Mouse (Mus musculus): ENCODE data around the gene Sacs. TPM values are rescaled to one million over a fixed set of nuclear protein-coding genes. Genes with fewer than 3 reads are reported as not detected.
"Not testable (repeated sequence)": the region's sequence is repeated elsewhere in the genome, so short reads cannot be mapped to it uniquely, and the experiment has no call there.

The Sacs gene
- polyA plus RNA-seq, 1 experiment from 2014 or later = 4.0 TPM

DNA sequence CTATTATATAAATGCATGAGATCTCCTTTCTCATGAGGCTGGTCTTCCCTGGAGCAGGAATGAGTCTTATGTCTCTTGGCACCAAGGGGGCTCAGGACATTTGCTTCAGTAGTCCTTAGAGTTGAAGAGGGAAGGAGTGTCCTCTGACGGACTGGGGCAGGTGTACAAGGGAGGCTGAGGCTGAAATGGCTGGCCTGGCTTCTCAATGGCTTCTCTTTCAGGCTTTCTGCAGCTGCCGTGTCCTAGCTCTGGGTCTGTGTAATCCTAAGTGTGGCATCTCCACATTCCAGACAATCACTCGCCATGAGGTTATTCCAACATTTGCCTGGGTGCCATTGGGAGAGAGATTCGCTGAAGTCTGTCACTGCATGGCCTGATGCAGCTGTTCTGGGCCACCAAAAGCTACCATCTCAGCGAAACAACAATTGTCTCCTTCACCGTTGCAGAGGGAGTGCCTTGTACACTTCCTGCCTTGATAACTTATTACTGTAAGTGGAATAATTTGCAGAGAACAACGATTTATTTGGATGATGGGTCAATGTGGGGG is 9.2 kb upstream of the Sacs start:
- peaks cover 8% of the 10 kb centered on the region for H3K4me1 ChIP-seq (replicated peaks)
- 57% methylated on average over 7 of the region's 7 CpGs for WGBS
- no peaks in the 10 kb centered on the region for H3K36me3 ChIP-seq
- H3K27ac ChIP-seq = no peak overlapping the region
- no peak overlapping the region for H3K4me2 ChIP-seq
- no peaks in the 10 kb centered on the region for H3K9me3 ChIP-seq (replicated peaks)
- H3K4me3 ChIP-seq = no peak overlapping the region
- H3K27me3 ChIP-seq = no peaks in the 10 kb centered on the region
- ATAC-seq (replicated peaks; ENCODE audit: insufficient number of reproducible peaks, insufficient read depth, low FRiP score, low read depth) = no peak
- H3K9ac ChIP-seq = no peak overlapping the region

DNA sequence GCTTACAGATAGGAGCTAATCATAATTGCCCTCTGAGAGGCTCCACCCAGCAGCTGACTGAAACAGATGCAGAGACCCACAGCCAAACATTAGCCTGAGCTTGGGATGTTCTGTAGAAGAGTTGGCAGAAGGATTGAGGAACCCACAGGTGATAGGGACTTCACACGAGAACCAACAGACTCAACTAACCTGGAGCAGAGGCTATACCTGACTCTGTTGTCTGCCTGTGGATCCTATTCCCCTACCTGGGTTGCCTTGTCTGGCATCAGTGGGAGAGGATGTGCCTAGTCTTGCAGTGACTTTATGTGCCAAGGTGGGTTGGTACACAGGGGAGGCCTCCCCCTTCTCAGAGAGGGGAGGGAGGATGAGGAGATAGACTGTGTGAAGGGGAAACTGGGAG is 5.7 kb upstream of the Sacs start:
- H3K36me3 ChIP-seq = no peaks in the 10 kb centered on the region
- H3K4me3 ChIP-seq = no peak overlapping the region
- no peaks in the 10 kb centered on the region for H3K27me3 ChIP-seq
- no peak overlapping the region for H3K9ac ChIP-seq
- WGBS = 84% methylated on average over 1 of the region's 1 CpGs
- no peak for ATAC-seq (replicated peaks; ENCODE audit: insufficient number of reproducible peaks, insufficient read depth, low FRiP score, low read depth)
- no peaks in the 10 kb centered on the region for H3K9me3 ChIP-seq (replicated peaks)
- no peaks in the 10 kb centered on the region for H3K4me1 ChIP-seq (replicated peaks)
- no peak overlapping the region for H3K27ac ChIP-seq
- H3K4me2 ChIP-seq = no peak overlapping the region

DNA sequence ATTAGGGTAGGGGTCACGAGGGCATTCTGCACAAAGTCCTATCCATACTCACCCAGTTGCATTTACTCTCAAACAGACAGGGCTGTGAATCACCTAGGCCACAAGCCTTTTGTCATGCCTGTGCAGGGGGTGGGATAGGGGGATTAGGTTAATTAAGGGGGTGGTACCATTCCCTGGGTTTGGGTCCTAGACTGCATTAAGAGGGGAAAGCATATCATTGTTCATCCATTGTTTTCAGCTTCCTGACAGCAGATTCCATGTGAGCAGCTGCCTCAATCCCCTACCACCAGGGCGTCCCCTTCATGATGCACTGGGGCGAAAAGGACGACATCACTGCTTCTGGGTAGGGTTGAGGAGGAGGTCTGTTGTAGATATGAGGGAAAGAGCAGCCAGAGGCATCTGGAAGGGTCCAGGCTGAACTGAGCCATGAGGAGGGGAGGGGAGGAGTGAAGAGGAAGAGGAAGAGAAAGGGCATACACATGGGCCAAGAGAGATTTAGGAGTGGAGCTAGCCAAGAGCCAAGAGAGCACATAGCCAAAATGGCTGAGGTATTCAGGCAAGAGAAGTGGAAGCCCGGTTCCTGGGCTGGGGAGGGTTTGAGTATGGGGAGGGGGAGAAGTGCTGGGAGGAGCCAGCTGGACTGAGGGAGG is 3.8 kb upstream of the Sacs start:
- Histone ChIP-seq H3K4me3 (no peak overlapping the region), H3K27ac (no peak overlapping the region), H3K9ac (no peak overlapping the region), H3K36me3 (no peaks in the 10 kb centered on the region), H3K9me3 (replicated peaks) (no peaks in the 10 kb centered on the region), H3K4me2 (no peak overlapping the region), H3K27me3 (0 out of 2 replicates have a peak, but pooled peaks cover 2% of the 10 kb centered on the region), H3K4me1 (replicated peaks) (peaks cover 5% of the 10 kb centered on the region; the same call in 1 of the 2 replicates)
- WGBS = 66% methylated on average over 5 of the region's 5 CpGs
- ATAC-seq (replicated peaks; ENCODE audit: insufficient number of reproducible peaks, insufficient read depth, low FRiP score, low read depth) = no peak

DNA sequence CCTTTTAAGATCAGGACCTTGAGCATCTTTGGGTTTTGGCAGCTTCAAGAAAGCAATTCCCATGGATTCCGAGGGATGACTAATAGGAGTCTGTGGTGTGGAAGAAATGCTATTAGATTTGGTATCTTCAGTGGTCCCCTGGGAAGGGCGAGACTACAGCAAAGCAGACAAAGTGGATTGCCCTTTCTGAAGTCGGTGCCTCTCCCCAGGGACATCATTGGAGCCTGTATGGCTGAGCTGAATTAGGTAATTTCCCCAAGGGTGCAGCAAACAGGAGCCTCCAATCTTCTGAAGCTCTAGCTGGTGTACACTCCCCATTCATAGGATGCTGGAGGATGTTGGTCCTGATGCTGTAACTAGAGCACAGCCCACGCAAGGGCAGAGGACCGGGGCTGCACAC is 847 bp upstream of the Sacs start:
- no peak overlapping the region for H3K4me2 ChIP-seq
- no peaks in the 10 kb centered on the region for H3K36me3 ChIP-seq
- H3K27me3 ChIP-seq = 0 out of 2 replicates have a peak, but pooled peaks cover 3% of the 10 kb centered on the region
- H3K9ac ChIP-seq = no peak overlapping the region
- no peak overlapping the region for H3K4me3 ChIP-seq
- ATAC-seq (replicated peaks; ENCODE audit: insufficient number of reproducible peaks, insufficient read depth, low FRiP score, low read depth) = no peak
- no peak overlapping the region for H3K27ac ChIP-seq
- WGBS = 76% methylated on average over 5 of the region's 5 CpGs
- H3K9me3 ChIP-seq (replicated peaks) = no peaks in the 10 kb centered on the region
- H3K4me1 ChIP-seq (replicated peaks) = peaks cover 9% of the 10 kb centered on the region; the same call in 1 of the 2 replicates

GRCm38 (mm10) chr14:61138727-61139067 is 440 bp downstream of the Sacs start:
- ATAC-seq (replicated peaks; ENCODE audit: insufficient number of reproducible peaks, insufficient read depth, low FRiP score, low read depth) = no peak
- Histone ChIP-seq H3K27me3 (0 out of 2 replicates have a peak, but pooled peaks cover 3% of the 10 kb centered on the region), H3K4me3 (peak overlapping the region; percentile 59), H3K9me3 (replicated peaks) (no peaks in the 10 kb centered on the region), H3K4me2 (peak overlapping the region; percentile 70), H3K4me1 (replicated peaks) (peaks cover 9% of the 10 kb centered on the region; the same call in 1 of the 2 replicates), H3K27ac (peak overlapping the region; percentile 20), H3K9ac (peak overlapping the region; percentile 53), H3K36me3 (no peaks in the 10 kb centered on the region)
- 22% methylated on average over 8 of the region's 8 CpGs for WGBS

- Histone ChIP-seq H3K27me3 (0 out of 2 replicates have a peak, but pooled peaks cover 3% of the 10 kb centered on the region), H3K36me3 (no peaks in the 10 kb centered on the region), H3K4me1 (replicated peaks) (peaks cover 8% of the 10 kb centered on the region; the same call in 1 of the 2 replicates), H3K9ac (no peak overlapping the region), H3K27ac (no peak overlapping the region), H3K9me3 (replicated peaks) (no peaks in the 10 kb centered on the region), H3K4me2 (no peak overlapping the region), H3K4me3 (no peak overlapping the region)
- WGBS = 82% methylated on average over 8 of the region's 8 CpGs
- ATAC-seq (replicated peaks; ENCODE audit: insufficient number of reproducible peaks, insufficient read depth, low FRiP score, low read depth) = no peak
These were observed 5.1 kb downstream of the Sacs start for GRCm38 (mm10) chr14:61143358-61143757.

- no peak overlapping the region for H3K4me2 ChIP-seq
These were observed 5.6 kb downstream of the Sacs start for GRCm38 (mm10) chr14:61143869-61144268.

DNA sequence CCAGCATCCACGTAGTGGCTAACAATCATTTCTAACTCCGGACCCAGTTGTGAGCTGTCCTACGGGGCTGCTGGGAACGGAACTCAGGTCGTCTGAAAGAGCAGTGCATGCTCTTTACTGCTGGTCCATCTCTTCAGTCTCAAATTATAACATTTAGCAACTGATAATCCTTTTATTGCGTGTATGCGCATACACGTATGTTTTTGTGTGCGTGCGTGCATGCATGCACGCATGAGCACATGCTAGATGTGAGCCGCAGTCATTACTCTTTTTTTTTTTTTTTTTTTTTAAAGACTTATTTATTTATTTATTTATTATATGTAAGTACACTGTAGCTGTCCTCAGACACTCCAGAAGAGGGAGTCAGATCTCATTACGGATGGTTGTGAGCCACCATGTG is 12.2 kb downstream of the Sacs start:
- not testable (repeated sequence) for H3K27me3 ChIP-seq; H3K27ac ChIP-seq; H3K9ac ChIP-seq; H3K9me3 ChIP-seq (replicated peaks); H3K36me3 ChIP-seq; ATAC-seq (replicated peaks; ENCODE audit: insufficient number of reproducible peaks, insufficient read depth, low FRiP score, low read depth); H3K4me1 ChIP-seq (replicated peaks); H3K4me3 ChIP-seq; H3K4me2 ChIP-seq
- WGBS = 89% methylated on average over 12 of the region's 13 CpGs

More at GRCm38 (mm10) chr14:61143869-61144268, 5.6 kb downstream of the Sacs start:
- peaks cover 4% of the 10 kb centered on the region; the same call in 1 of the 2 replicates for H3K4me1 ChIP-seq (replicated peaks)
- H3K27ac ChIP-seq = no peak overlapping the region
- no peaks in the 10 kb centered on the region for H3K9me3 ChIP-seq (replicated peaks)
- 41% methylated on average over 11 of the region's 11 CpGs for WGBS
- no peaks in the 10 kb centered on the region for H3K36me3 ChIP-seq
- H3K4me3 ChIP-seq = no peak overlapping the region
- 0 out of 2 replicates have a peak, but pooled peaks cover 3% of the 10 kb centered on the region for H3K27me3 ChIP-seq
- H3K9ac ChIP-seq = no peak overlapping the region
- no peak for ATAC-seq (replicated peaks; ENCODE audit: insufficient number of reproducible peaks, insufficient read depth, low FRiP score, low read depth)

DNA sequence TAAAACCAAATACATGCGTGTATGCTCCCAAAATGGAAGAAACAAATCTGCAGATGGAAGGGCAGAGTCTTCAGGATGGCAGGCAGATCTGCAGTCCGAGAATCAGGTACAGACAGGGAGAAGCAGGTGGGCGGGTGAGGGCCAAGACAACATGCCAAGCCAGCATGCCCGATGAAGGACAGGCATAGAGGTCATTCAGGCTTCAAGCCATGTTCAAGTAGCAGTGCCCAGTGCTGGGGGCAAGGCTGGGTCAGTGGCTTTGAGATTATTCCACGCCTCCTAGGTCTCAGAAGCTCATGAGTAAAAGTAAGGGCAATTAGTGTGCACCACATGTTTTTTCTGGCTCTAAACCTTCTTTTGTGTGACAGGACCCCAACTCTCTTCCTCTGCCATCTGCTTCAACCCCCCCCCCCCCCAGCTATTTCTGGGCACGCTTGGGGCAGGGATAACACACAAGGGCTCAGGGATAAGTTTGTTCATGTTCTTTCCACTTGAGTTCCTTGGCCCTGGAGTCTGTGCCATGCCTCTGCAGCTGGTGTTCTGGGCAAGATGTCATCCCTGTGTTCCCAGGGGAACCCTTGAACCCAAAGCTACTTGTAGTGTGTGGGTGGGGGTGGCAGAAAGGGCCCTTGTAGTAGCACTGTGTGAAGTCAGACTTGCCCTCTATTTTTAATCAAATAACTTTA is 16.8 kb downstream of the Sacs start:
- Histone ChIP-seq H3K4me2 (no peak overlapping the region), H3K9me3 (replicated peaks) (no peaks in the 10 kb centered on the region), H3K9ac (no peak overlapping the region), H3K4me3 (no peak overlapping the region), H3K27ac (no peak overlapping the region), H3K4me1 (replicated peaks) (peaks cover 11% of the 10 kb centered on the region), H3K36me3 (no peaks in the 10 kb centered on the region), H3K27me3 (no peaks in the 10 kb centered on the region)
- 75% methylated on average over 6 of the region's 6 CpGs for WGBS
- no peak for ATAC-seq (replicated peaks; ENCODE audit: insufficient number of reproducible peaks, insufficient read depth, low FRiP score, low read depth)

- Histone ChIP-seq H3K4me3 (no peak overlapping the region), H3K9me3 (replicated peaks) (no peaks in the 10 kb centered on the region), H3K9ac (no peak overlapping the region), H3K4me2 (no peak overlapping the region), H3K27me3 (no peaks in the 10 kb centered on the region), H3K27ac (peak overlapping the region; percentile 1; the same call in 1 of the 2 replicates), H3K36me3 (no peaks in the 10 kb centered on the region), H3K4me1 (replicated peaks) (peaks cover 16% of the 10 kb centered on the region)
- ATAC-seq (replicated peaks; ENCODE audit: insufficient number of reproducible peaks, insufficient read depth, low FRiP score, low read depth) = no peak
These were observed 17.4 kb downstream of the Sacs start for GRCm38 (mm10) chr14:61155687-61156086.

DNA sequence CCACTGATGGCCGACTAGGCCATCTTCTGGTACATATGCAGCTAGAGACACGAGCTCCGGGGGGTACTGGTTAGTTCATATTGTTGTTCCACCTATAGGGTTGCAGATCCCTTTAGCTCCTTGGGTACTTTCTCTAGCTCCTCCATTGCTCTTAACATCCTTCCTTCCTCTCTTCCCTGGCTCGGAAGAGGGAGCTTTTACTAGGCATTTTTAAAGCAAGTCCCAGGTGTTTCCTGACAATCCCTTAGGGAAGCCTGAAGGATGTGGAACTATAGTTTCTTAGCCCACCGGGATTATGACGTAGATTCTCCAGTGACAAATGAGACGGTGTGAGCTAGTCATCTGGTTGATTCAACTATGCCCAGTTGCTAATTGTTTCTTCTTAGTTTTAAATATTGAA is 19.2 kb downstream of the Sacs start:
- H3K9ac ChIP-seq; ATAC-seq (replicated peaks; ENCODE audit: insufficient number of reproducible peaks, insufficient read depth, low FRiP score, low read depth); H3K4me3 ChIP-seq; H3K36me3 ChIP-seq; H3K27me3 ChIP-seq; H3K4me2 ChIP-seq; H3K27ac ChIP-seq; H3K9me3 ChIP-seq (replicated peaks): not testable (repeated sequence)
- 76% methylated on average over 5 of the region's 7 CpGs for WGBS
- peaks cover 33% of the 10 kb centered on the region for H3K4me1 ChIP-seq (replicated peaks)

Data from heart, embryonic 15.5 days (tissue).